ENCODE assay signal across 17 mouse cellular contexts in genomic region chr4:101552372-101552771, GRCm38 (mm10). TPM values are rescaled to one million over a fixed set of nuclear protein-coding genes. Genes with fewer than 3 reads are reported as not detected.
DNase-seq lines count a peak whose midpoint lies in the region; ATAC-seq lines count a peak whose summit lies in the region.
"Had no signal": no experiment of that assay in that cellular context is flagged by ENCODE, and none has a peak within 500 bp of the region (broad histone marks: within the 10 kb centered on the region; RNA-seq: fewer than 3 reads in every experiment).

No protein-coding gene starts in this region.

- peaks cover 12% of the 10 kb centered on the region for H3K27me3 ChIP-seq in hindbrain, embryonic 12.5 days
- peaks cover 31% of the 10 kb centered on the region for H3K27me3 ChIP-seq in hindbrain, embryonic 10.5 days (ENCODE audit: insufficient read depth, poor library complexity, severe bottlenecking)
- H3K27me3 ChIP-seq in forebrain, embryonic 16.5 days (replicated peaks; ENCODE audit: control insufficient read depth, insufficient read depth, low read length), result no peaks in the 10 kb centered on the region
- H3K27me3 ChIP-seq in midbrain, embryonic 15.5 days (replicated peaks), result no peaks in the 10 kb centered on the region
- H3K27me3 ChIP-seq in intestine, embryonic 15.5 days (replicated peaks), result peaks cover 13% of the 10 kb centered on the region
- H3K27me3 ChIP-seq: CH12.LX had no signal

- peak overlapping the region; percentile 79 for H3K4me2 ChIP-seq in hindbrain, embryonic 12.5 days (replicated peaks)
- peak overlapping the region; percentile 67 for H3K4me2 ChIP-seq in forebrain, embryonic 16.5 days (ENCODE audit: low read length)
- peak overlapping the region; percentile 49 for H3K4me2 ChIP-seq in midbrain, embryonic 15.5 days
- H3K4me2 ChIP-seq in intestine, embryonic 15.5 days (replicated peaks), result no peak overlapping the region
- H3K4me2 ChIP-seq: heart, embryonic 15.5 days; liver, embryonic 13.5 days had no signal

- H3K4me3 ChIP-seq in hindbrain, embryonic 12.5 days, result peak overlapping the region; percentile 18; the same call in 1 of the 2 replicates
- H3K4me3 ChIP-seq in hindbrain, embryonic 10.5 days, result no peak overlapping the region
- H3K4me3 ChIP-seq in forebrain, embryonic 16.5 days (replicated peaks; ENCODE audit: low read length), result no peak overlapping the region
- H3K4me3 ChIP-seq in midbrain, embryonic 15.5 days, result no peak overlapping the region
- H3K4me3 ChIP-seq in intestine, embryonic 15.5 days (replicated peaks), result no peak overlapping the region
- H3K4me3 ChIP-seq: heart, embryonic 15.5 days; liver, embryonic 13.5 days; myocyte had no signal

- ATAC-seq in hindbrain, embryonic 12.5 days (ENCODE audit: low FRiP score), result no peak
- no peak for ATAC-seq in forebrain, embryonic 16.5 days
- ATAC-seq in midbrain, embryonic 15.5 days (replicated peaks), result no peak
- ATAC-seq in intestine, embryonic 15.5 days, result no peak

- no peak for DNase-seq in hindbrain, embryonic 10.5 days (ENCODE audit: low spot score)
- DNase-seq in NIH3T3 (ENCODE audit: low read depth), result peak; percentile 31
- DNase-seq in heart, adult 9 months (ENCODE audit: low spot score in 2 of 2), result no peak
- DNase-seq: adrenal gland, adult 2 months; gastrocnemius, postnatal 14 days; kidney, adult 11 months; kidney, postnatal 4 days; liver, embryonic 13.5 days; thymus, adult 18-20 months had no signal

- no peaks in the 10 kb centered on the region for H3K36me3 ChIP-seq in hindbrain, embryonic 12.5 days
- H3K36me3 ChIP-seq in hindbrain, embryonic 10.5 days, result no peaks in the 10 kb centered on the region
- H3K36me3 ChIP-seq in forebrain, embryonic 16.5 days (ENCODE audit: control insufficient read depth, insufficient read depth), result no peaks in the 10 kb centered on the region
- H3K36me3 ChIP-seq in midbrain, embryonic 15.5 days (replicated peaks), result no peaks in the 10 kb centered on the region
- no peaks in the 10 kb centered on the region for H3K36me3 ChIP-seq in intestine, embryonic 15.5 days
- H3K36me3 ChIP-seq: heart, embryonic 15.5 days; liver, embryonic 13.5 days had no signal

- WGBS in hindbrain, embryonic 12.5 days, result 18% methylated on average over 5 of the region's 5 CpGs
- 19% methylated on average over 5 of the region's 5 CpGs for WGBS in hindbrain, embryonic 10.5 days
- 14% methylated on average over 5 of the region's 5 CpGs for WGBS in forebrain, embryonic 16.5 days
- 15% methylated on average over 5 of the region's 5 CpGs for WGBS in midbrain, embryonic 15.5 days
- 25% methylated on average over 5 of the region's 5 CpGs for WGBS in intestine, embryonic 15.5 days

- peaks cover 11% of the 10 kb centered on the region for H3K4me1 ChIP-seq in hindbrain, embryonic 12.5 days
- peaks cover 19% of the 10 kb centered on the region for H3K4me1 ChIP-seq in hindbrain, embryonic 10.5 days (replicated peaks)
- peaks cover 22% of the 10 kb centered on the region for H3K4me1 ChIP-seq in forebrain, embryonic 16.5 days (replicated peaks; ENCODE audit: control insufficient read depth, insufficient read depth, low read length)
- H3K4me1 ChIP-seq in midbrain, embryonic 15.5 days, result peaks cover 29% of the 10 kb centered on the region
- 0 out of 2 replicates have a peak, but pooled peaks cover 8% of the 10 kb centered on the region for H3K4me1 ChIP-seq in intestine, embryonic 15.5 days (replicated peaks)
- H3K4me1 ChIP-seq: liver, embryonic 13.5 days had no signal

- H3K9me3 ChIP-seq in hindbrain, embryonic 12.5 days (replicated peaks), result no peaks in the 10 kb centered on the region
- H3K9me3 ChIP-seq in hindbrain, embryonic 10.5 days, result no peaks in the 10 kb centered on the region
- H3K9me3 ChIP-seq in forebrain, embryonic 16.5 days (ENCODE audit: control insufficient read depth, low read length), result no peaks in the 10 kb centered on the region
- no peaks in the 10 kb centered on the region for H3K9me3 ChIP-seq in midbrain, embryonic 15.5 days
- H3K9me3 ChIP-seq in intestine, embryonic 15.5 days, result no peaks in the 10 kb centered on the region
- H3K9me3 ChIP-seq: heart, embryonic 15.5 days; liver, embryonic 13.5 days had no signal

- no peak overlapping the region for H3K27ac ChIP-seq in hindbrain, embryonic 12.5 days
- no peak overlapping the region for H3K27ac ChIP-seq in hindbrain, embryonic 10.5 days
- no peak overlapping the region for H3K27ac ChIP-seq in forebrain, embryonic 16.5 days (ENCODE audit: low read length)
- H3K27ac ChIP-seq in midbrain, embryonic 15.5 days, result no peak overlapping the region
- no peak overlapping the region for H3K27ac ChIP-seq in intestine, embryonic 15.5 days
- H3K27ac ChIP-seq: heart, embryonic 15.5 days; liver, embryonic 13.5 days; macrophage had no signal

- H3K9ac ChIP-seq in hindbrain, embryonic 12.5 days, result no peak overlapping the region
- no peak overlapping the region for H3K9ac ChIP-seq in forebrain, embryonic 16.5 days (replicated peaks; ENCODE audit: low read depth, low read length)
- H3K9ac ChIP-seq in midbrain, embryonic 15.5 days, result no peak overlapping the region
- no peak overlapping the region for H3K9ac ChIP-seq in intestine, embryonic 15.5 days
- H3K9ac ChIP-seq: heart, embryonic 15.5 days; liver, embryonic 13.5 days had no signal

RNA-seq across cellular contexts. Expression of gene Dnajc6, which starts 55.9 kb away (rescaled TPM):
- polyA plus RNA-seq in hindbrain, embryonic 12.5 days (2016; fragmentation: Nextera tagmentation; extraction: Ambion mirVana), result 15.3 and 17.9 TPM in 2 replicates
- polyA plus RNA-seq in hindbrain, embryonic 10.5 days (2016; fragmentation: Nextera tagmentation; extraction: Ambion mirVana), result 1.6 and 3.7 TPM in 2 replicates
- polyA plus RNA-seq in forebrain, embryonic 16.5 days (2015; fragmentation: Nextera tagmentation; extraction: Ambion mirVana), result 31.6 and 34.6 TPM in 2 replicates
- polyA plus RNA-seq in midbrain, embryonic 15.5 days (2015; fragmentation: Nextera tagmentation; extraction: Ambion mirVana), result 54.1 and 56.6 TPM in 2 replicates
- polyA plus RNA-seq in intestine, embryonic 15.5 days (2015; fragmentation: Nextera tagmentation; extraction: Ambion mirVana), result 1.7 and 1.9 TPM in 2 replicates
- polyA plus RNA-seq: macrophage had no signal
